Mouse (Mus musculus) G1E (cell line): ENCODE results near the gene Rad9b.

ENCODE experiments used
- CTCF ChIP-seq: IDR thresholded peaks from 2 replicates; pipeline ENCODE4 v1.5.1; 2012; ENCODE audit warnings: low read depth, low read length, inconsistent platforms, mixed read lengths
- GATA1 ChIP-seq: IDR thresholded peaks from 2 replicates; pipeline ENCODE4 v1.6.1; 2012; ENCODE audit warnings: borderline replicate concordance, low read length, inconsistent platforms, mixed read lengths
- GATA2 ChIP-seq: IDR thresholded peaks from 2 replicates; pipeline ENCODE4 v1.6.1; 2012; ENCODE audit warnings: low read depth, low read length, inconsistent platforms, borderline replicate concordance

GRCm38 (mm10) chr5:122291149-122291548 is 62.9 kb downstream of the Rad9b start:
- TF ChIP-seq GATA1 (no peak), GATA2 (no peak), CTCF (no peak)
